10 mouse cellular contexts compared by ENCODE assay signal in genomic region chr17:65862579-65862978, GRCm38 (mm10). TPM values are rescaled to one million over a fixed set of nuclear protein-coding genes. Genes with fewer than 3 reads are reported as not detected.
DNase-seq lines count a peak whose midpoint lies in the region; ATAC-seq and TF ChIP-seq lines count a peak whose summit lies in the region.
"Had no signal": no experiment of that assay in that cellular context is flagged by ENCODE, and none has a peak within 500 bp of the region (broad histone marks: within the 10 kb centered on the region; RNA-seq: fewer than 3 reads in every experiment).

No protein-coding gene starts in this region.

- no peak overlapping the region for H3K9ac ChIP-seq in neural tube, embryonic 15.5 days (replicated peaks)
- H3K9ac ChIP-seq: hindbrain, embryonic 15.5 days; midbrain, embryonic 12.5 days had no signal

- H3K4me2 ChIP-seq in neural tube, embryonic 15.5 days, result no peak overlapping the region
- H3K4me2 ChIP-seq: hindbrain, embryonic 15.5 days; midbrain, embryonic 12.5 days had no signal

- peak; percentile 68 for TF ChIP-seq CTCF in gastrocnemius, adult 2 months (IDR thresholded peaks at IDR 0.05)

- H3K27me3 ChIP-seq in neural tube, embryonic 15.5 days (replicated peaks), result no peaks in the 10 kb centered on the region
- H3K27me3 ChIP-seq: hindbrain, embryonic 15.5 days; midbrain, embryonic 12.5 days had no signal

- no peaks in the 10 kb centered on the region for H3K4me1 ChIP-seq in neural tube, embryonic 15.5 days
- H3K4me1 ChIP-seq: hindbrain, embryonic 15.5 days; midbrain, embryonic 12.5 days had no signal

- no peak for ATAC-seq in neural tube, embryonic 15.5 days (ENCODE audit: low FRiP score)
- ATAC-seq in megakaryocyte, adult 5-6 weeks (ENCODE audit: poor library complexity, severe bottlenecking), result 0 out of 2 replicates have a peak, but pooled peaks have one; percentile 45

- H3K4me3 ChIP-seq in gastrocnemius, adult 2 months, result no peak overlapping the region
- no peak overlapping the region for H3K4me3 ChIP-seq in neural tube, embryonic 15.5 days (replicated peaks)
- H3K4me3 ChIP-seq: hindbrain, embryonic 15.5 days; midbrain, embryonic 12.5 days had no signal

- no peak overlapping the region for H3K27ac ChIP-seq in gastrocnemius, adult 2 months
- H3K27ac ChIP-seq in neural tube, embryonic 15.5 days (replicated peaks), result no peak overlapping the region
- H3K27ac ChIP-seq: hindbrain, embryonic 15.5 days; midbrain, embryonic 12.5 days had no signal

- intact Hi-C loops in gastrocnemius, adult 2 months (cut with DNase I), result no loop called here

- no peak for DNase-seq in gastrocnemius, adult 2 months
- DNase-seq in gastrocnemius, postnatal 4 days (ENCODE audit: low spot score in 2 of 2), result no peak
- peak; percentile 37 for DNase-seq in neural tube, embryonic 10.5 days (ENCODE audit: extremely low spot score, low spot score)
- DNase-seq in embryo, embryonic 10.5 days (ENCODE audit: low spot score), result peak; percentile 71
- no peak for DNase-seq in ovary, postnatal 10 days (ENCODE audit: low spot score)
- DNase-seq in urinary bladder, postnatal 4 days (ENCODE audit: low spot score in 2 of 2), result no peak

- H3K9me3 ChIP-seq in neural tube, embryonic 15.5 days (replicated peaks), result no peaks in the 10 kb centered on the region
- H3K9me3 ChIP-seq: hindbrain, embryonic 15.5 days; midbrain, embryonic 12.5 days had no signal

- 48% methylated on average over 4 of the region's 4 CpGs for WGBS in neural tube, embryonic 15.5 days

- peaks cover 49% of the 10 kb centered on the region for H3K36me3 ChIP-seq in neural tube, embryonic 15.5 days

RNA-seq across cellular contexts. Expression of gene Ralbp1, which starts 23.0 kb away (rescaled TPM):
- total RNA-seq in gastrocnemius, adult 2 months (2021), result 10 to 100 TPM; 21.6 to 23.8 TPM
- total RNA-seq in gastrocnemius, postnatal 4 days (2021), result 10 to 100 TPM; 38.3 to 39.1 TPM
- 58.7 and 75.5 TPM in 2 replicates for polyA plus RNA-seq in neural tube, embryonic 15.5 days (2015; fragmentation: Nextera tagmentation; extraction: Ambion mirVana)
- 32.3 and 34.9 TPM in 2 replicates for total RNA-seq in megakaryocyte, adult 5-6 weeks (2015)
- 102 and 104 TPM in 2 replicates for total RNA-seq in megakaryocyte, adult 5-6 weeks (2017)

Comparison
In these comparisons a context has a peak if more than half of its experiments do, and no peak if none do; other contexts are left out.
1. DNase-seq: peak in neural tube, embryonic 10.5 days (single experiment) and embryo, embryonic 10.5 days (single experiment); none in gastrocnemius, adult 2 months (single experiment), gastrocnemius, postnatal 4 days (0 of 2), ovary, postnatal 10 days (single experiment) and urinary bladder, postnatal 4 days (0 of 2).